Comparison of ENCODE assay signal across 8 mouse cellular contexts in genomic region chr2:27730002-27730905, GRCm38 (mm10). TPM values are rescaled to one million over a fixed set of nuclear protein-coding genes. Genes with fewer than 3 reads are reported as not detected.
DNase-seq lines count a peak whose midpoint lies in the region; ATAC-seq and TF ChIP-seq lines count a peak whose summit lies in the region.

No protein-coding gene starts in this region.

- H3K4me3 ChIP-seq in E14TG2a.4 (replicated peaks; ENCODE audit: low read length), result no peak overlapping the region

- ATAC-seq in erythroid progenitor cell, adult 5-6 weeks (replicated peaks; ENCODE audit: low FRiP score, poor library complexity, severe bottlenecking), result no peak

- no peaks in the 10 kb centered on the region for H3K36me3 ChIP-seq in E14TG2a.4 (ENCODE audit: insufficient read depth, low read length)

- H3K27me3 ChIP-seq in E14TG2a.4 (ENCODE audit: insufficient read depth, low read length), result 0 out of 2 replicates have a peak, but pooled peaks cover 3% of the 10 kb centered on the region

- peak; percentile 96 for DNase-seq in heart, adult 11 months
- DNase-seq in heart, postnatal 25 days (ENCODE audit: low spot score), result no peak
- DNase-seq in cerebellum, adult 8-10 months, result peak; percentile 40
- DNase-seq in kidney, adult 9 months, result peak; percentile 69
- peak; percentile 52 for DNase-seq in naive thymus-derived CD4-positive, alpha-beta T cell, adult 2 months (ENCODE audit: low read depth)
- DNase-seq in right cerebral cortex, postnatal 4 days, result no peak

- H3K4me1 ChIP-seq in E14TG2a.4 (replicated peaks; ENCODE audit: low read depth, low read length), result peaks cover 25% of the 10 kb centered on the region

- intact Hi-C loops in heart, postnatal 25 days (cut with DNase I), result loop anchor here (5.0 kb wide), 1 partner anchor 38 kb away; no protein-coding TSS in a partner anchor

- no peaks in the 10 kb centered on the region for H3K9me3 ChIP-seq in E14TG2a.4 (ENCODE audit: low read length)

- TF ChIP-seq CTCF in E14TG2a.4 (conservative IDR thresholded peaks at IDR 0.05; ENCODE audit: low read length), result peak; percentile 20; the same call in 1 of the 2 replicates

RNA-seq across cellular contexts. Expression of gene Rxra, which starts 54.0 kb away (rescaled TPM):
- 10 to 100 TPM; 41.5 to 45.9 TPM for total RNA-seq in heart, postnatal 25 days (2021)
- 1.7 and 2.2 TPM in 2 replicates for total RNA-seq in erythroid progenitor cell, adult 5-6 weeks (2015; ENCODE audit: low replicate concordance)
- total RNA-seq in erythroid progenitor cell, adult 5-6 weeks (2017; ENCODE audit: low replicate concordance), result 1.7 and 3.6 TPM in 2 replicates

Comparison
In these comparisons a context has a peak if more than half of its experiments do, and no peak if none do; other contexts are left out.
1. DNase-seq: peak in heart, adult 11 months (single experiment), cerebellum, adult 8-10 months (single experiment), kidney, adult 9 months (single experiment) and naive thymus-derived CD4-positive, alpha-beta T cell, adult 2 months (single experiment); none in heart, postnatal 25 days (single experiment) and right cerebral cortex, postnatal 4 days (single experiment).
2. RNA of gene Rxra, which starts 54.0 kb away (total RNA-seq): 41.5 to 45.9 TPM in heart, postnatal 25 days; 1.7 to 3.6 TPM in erythroid progenitor cell, adult 5-6 weeks; every median in the first group is over 4 times any median in the second.